Mouse (Mus musculus) lung, embryonic 14.5 days (tissue): Measurements from ENCODE around the gene Man1a. TPM values are rescaled to one million over a fixed set of nuclear protein-coding genes. Genes with fewer than 3 reads are reported as not detected.

Source experiments
- ATAC-seq: fragments of 200-750 bp; cut with Nextera tagmentation; 2 replicates; pipeline ENCODE4 v1.8.0; 2017; ENCODE audit warnings: mild to moderate bottlenecking, moderate TSS enrichment, moderate library complexity; ENCODE audit not compliant: insufficient read depth
- DNase-seq: peaks from one replicate; pipeline ENCODE4 v3.0.0-alpha.2; 2015
- H3K27ac ChIP-seq: fragments of 300-500 bp; sonication (generic); 2 replicates; pipeline ENCODE4 v1.5.1; 2014; ENCODE audit warnings: low read depth, mild to moderate bottlenecking, moderate library complexity
- H3K27me3 ChIP-seq: fragments of 300-500 bp; sonication (generic); 2 replicates; pipeline ENCODE4 v1.6.1; 2014; ENCODE audit warnings: low read length, control low read depth; ENCODE audit not compliant: insufficient read depth
- H3K36me3 ChIP-seq: fragments of 300-500 bp; sonication (generic); 2 replicates; pipeline ENCODE4 v1.6.1; 2014; ENCODE audit warnings: control low read depth; ENCODE audit not compliant: insufficient read depth
- H3K4me1 ChIP-seq: fragments of 300-500 bp; sonication (generic); 2 replicates; pipeline ENCODE4 v1.6.1; 2014; ENCODE audit warnings: antibody characterized with exemption, control low read depth; ENCODE audit not compliant: insufficient read depth
- H3K4me2 ChIP-seq: fragments of 300-500 bp; sonication (generic); 2 replicates; pipeline ENCODE4 v1.6.1; 2014; ENCODE audit warnings: mild to moderate bottlenecking
- H3K4me3 ChIP-seq: fragments of 300-500 bp; sonication (generic); 2 replicates; pipeline ENCODE4 v1.5.1; 2014; ENCODE audit warnings: low read depth, low read length
- H3K9ac ChIP-seq: fragments of 300-500 bp; sonication (generic); 2 replicates; pipeline ENCODE4 v1.6.1; 2014
- H3K9me3 ChIP-seq: fragments of 300-500 bp; sonication (generic); 2 replicates; pipeline ENCODE4 v1.6.1; 2016; ENCODE audit warnings: low read depth, low read length, control low read depth
- CTCF ChIP-seq: IDR thresholded peaks from 2 replicates; pipeline ENCODE4 v1.5.1; 2016; ENCODE audit warnings: antibody characterized with exemption, low read depth
- WGBS: fragments of 180-500 bp; shearing (Covaris S2); extraction: QIAGEN DNeasy Blood & Tissue Kit; methylation state at CpG from one replicate; pipeline ENCODE4 v1.1.7; 2014; 5-methylcytosine and 5-hydroxymethylcytosine counted together
- polyA plus RNA-seq: library from polyadenylated mRNA; unstranded; fragments of >200 nt; fragmentation: Nextera tagmentation; extraction: Ambion mirVana; gene quantifications from 2 replicates; pipeline ENCODE4 v1.2.1, GENCODE M21; 2014

Man1a gene
- polyA plus RNA-seq, 1 experiment from 2014 or later = 4.7 TPM

- no peaks in the 10 kb centered on the region for H3K36me3 ChIP-seq
- DNase-seq (no peak), ATAC-seq (no peak)
- no peaks in the 10 kb centered on the region for H3K27me3 ChIP-seq
- H3K9ac ChIP-seq = no peak overlapping the region
- no peaks in the 10 kb centered on the region for H3K9me3 ChIP-seq
- H3K4me3 ChIP-seq = no peak overlapping the region
- TF ChIP-seq CTCF = no peak
- H3K4me2 ChIP-seq = no peak overlapping the region
- WGBS = 88% methylated on average over 13 of the region's 13 CpGs
- H3K27ac ChIP-seq = no peak overlapping the region
- H3K4me1 ChIP-seq = no peaks in the 10 kb centered on the region
These were observed 79.1 kb downstream of the Man1a start for GRCm38 (mm10) chr10:53997301-53997700.

- TF ChIP-seq CTCF = no peak
- no peak overlapping the region for H3K27ac ChIP-seq
- H3K4me2 ChIP-seq = no peak overlapping the region
- H3K9ac ChIP-seq = no peak overlapping the region
- H3K4me3 ChIP-seq = no peak overlapping the region
- no peaks in the 10 kb centered on the region for H3K4me1 ChIP-seq
- H3K27me3 ChIP-seq = no peaks in the 10 kb centered on the region
- H3K36me3 ChIP-seq = no peaks in the 10 kb centered on the region
- H3K9me3 ChIP-seq = no peaks in the 10 kb centered on the region
- ATAC-seq = no peak
- DNase-seq = no peak
These were observed 80.2 kb downstream of the Man1a start for GRCm38 (mm10) chr10:53996216-53996615.

GRCm38 (mm10) chr10:53994591-53994990 lies 81.8 kb downstream of the Man1a start:
- Histone ChIP-seq H3K9ac (no peak overlapping the region), H3K4me3 (no peak overlapping the region), H3K27ac (no peak overlapping the region), H3K4me1 (no peaks in the 10 kb centered on the region), H3K27me3 (no peaks in the 10 kb centered on the region), H3K36me3 (no peaks in the 10 kb centered on the region), H3K9me3 (no peaks in the 10 kb centered on the region), H3K4me2 (no peak overlapping the region)
- ATAC-seq (no peak), DNase-seq (no peak)
- 100% methylated on average over 3 of the region's 3 CpGs for WGBS
- no peak for TF ChIP-seq CTCF

GRCm38 (mm10) chr10:53990434-53990833 lies 86.0 kb downstream of the Man1a start:
- no peak overlapping the region for H3K4me2 ChIP-seq
- H3K9me3 ChIP-seq = no peaks in the 10 kb centered on the region
- no peak overlapping the region for H3K27ac ChIP-seq
- DNase-seq = no peak
- no peaks in the 10 kb centered on the region for H3K27me3 ChIP-seq
- WGBS = 39% methylated on average over 4 of the region's 4 CpGs
- ATAC-seq = no peak
- no peak overlapping the region for H3K4me3 ChIP-seq
- no peaks in the 10 kb centered on the region for H3K36me3 ChIP-seq
- H3K9ac ChIP-seq = no peak overlapping the region
- H3K4me1 ChIP-seq = no peaks in the 10 kb centered on the region
- no peak for TF ChIP-seq CTCF

- Histone ChIP-seq H3K9ac (no peak overlapping the region), H3K9me3 (no peaks in the 10 kb centered on the region), H3K27me3 (no peaks in the 10 kb centered on the region), H3K4me3 (no peak overlapping the region), H3K4me2 (no peak overlapping the region), H3K4me1 (no peaks in the 10 kb centered on the region), H3K27ac (no peak overlapping the region), H3K36me3 (no peaks in the 10 kb centered on the region)
- no peak for ATAC-seq
- DNase-seq = no peak
- WGBS = 88% methylated on average over 5 of the region's 5 CpGs
- no peak for TF ChIP-seq CTCF
These were observed 91.5 kb downstream of the Man1a start for GRCm38 (mm10) chr10:53984894-53985293.

- Histone ChIP-seq H3K4me1 (no peaks in the 10 kb centered on the region), H3K36me3 (no peaks in the 10 kb centered on the region), H3K4me3 (no peak overlapping the region), H3K27me3 (no peaks in the 10 kb centered on the region), H3K9me3 (no peaks in the 10 kb centered on the region), H3K9ac (no peak overlapping the region), H3K27ac (no peak overlapping the region), H3K4me2 (no peak overlapping the region)
- WGBS = 62% methylated on average over 3 of the region's 3 CpGs
- DNase-seq (no peak), ATAC-seq (no peak)
- TF ChIP-seq CTCF = no peak
These were observed 92.3 kb downstream of the Man1a start for GRCm38 (mm10) chr10:53984086-53984485.

GRCm38 (mm10) chr10:53978647-53979046 lies 97.8 kb downstream of the Man1a start:
- no peaks in the 10 kb centered on the region for H3K9me3 ChIP-seq
- DNase-seq = no peak
- no peak overlapping the region for H3K4me3 ChIP-seq
- no peaks in the 10 kb centered on the region for H3K4me1 ChIP-seq
- no peaks in the 10 kb centered on the region for H3K27me3 ChIP-seq
- no peak for TF ChIP-seq CTCF
- no peak overlapping the region for H3K27ac ChIP-seq
- no peak for ATAC-seq
- H3K4me2 ChIP-seq = no peak overlapping the region
- no peak overlapping the region for H3K9ac ChIP-seq
- 69% methylated on average over 1 of the region's 1 CpGs for WGBS
- no peaks in the 10 kb centered on the region for H3K36me3 ChIP-seq

GRCm38 (mm10) chr10:53974180-53974579 lies 102.2 kb downstream of the Man1a start:
- H3K9ac ChIP-seq = no peak overlapping the region
- no peak for ATAC-seq
- TF ChIP-seq CTCF = no peak
- H3K4me2 ChIP-seq = no peak overlapping the region
- no peaks in the 10 kb centered on the region for H3K27me3 ChIP-seq
- H3K36me3 ChIP-seq = no peaks in the 10 kb centered on the region
- H3K9me3 ChIP-seq = no peaks in the 10 kb centered on the region
- DNase-seq = peak; percentile 63
- H3K4me1 ChIP-seq = no peaks in the 10 kb centered on the region
- H3K27ac ChIP-seq = no peak overlapping the region
- H3K4me3 ChIP-seq = no peak overlapping the region
